Mouse (Mus musculus): Measurements from ENCODE around the gene Clcc1. TPM values are rescaled to one million over a fixed set of nuclear protein-coding genes. Genes with fewer than 3 reads are reported as not detected.
"Not testable (repeated sequence)": the region's sequence is repeated elsewhere in the genome, so short reads cannot be mapped to it uniquely, and the experiment has no call there.

Clcc1 gene
- total and polyA plus RNA-seq, 3 experiments = 25.9 to 43.0 TPM; not detected in 1

GRCm38 (mm10) chr3:108646036-108646435 is 7.7 kb upstream of the Clcc1 start:
- Histone ChIP-seq H3K4me3 (ENCODE audit: control insufficient read depth in 1 of 2, insufficient read depth in 1 of 2, low read depth in 2 of 2, low read length in 2 of 2) (no peak overlapping the region), H3K79me2 (ENCODE audit: control insufficient read depth, insufficient read depth, low read length, poor library complexity) (no peaks in the 10 kb centered on the region), H3K4me1 (ENCODE audit: control insufficient read depth in 1 of 2, insufficient read depth in 2 of 2, low read length in 2 of 2) (no peaks in the 10 kb centered on the region), H3K27ac (ENCODE audit: control insufficient read depth, low read depth, low read length) (no peak overlapping the region), H3K27me3 (ENCODE audit: control insufficient read depth in 1 of 2, insufficient read depth in 2 of 2, low read length in 2 of 2) (no peaks in the 10 kb centered on the region), H3K36me3 (ENCODE audit: control insufficient read depth in 1 of 2, insufficient read depth in 2 of 2, low read length in 2 of 2) (no peaks in the 10 kb centered on the region), H3K9ac (ENCODE audit: control insufficient read depth, low read depth, low read length, poor library complexity, severe bottlenecking) (no peak overlapping the region), H3K9me3 (replicated peaks; ENCODE audit: insufficient read depth, low read length) (no peaks in the 10 kb centered on the region)
- DNase-seq (ENCODE audit: low read depth, low spot score) = no peak
- TF ChIP-seq TBP (IDR thresholded peaks at IDR 0.05; ENCODE audit: low read depth, low read length) (no peak), E2F4 (IDR thresholded peaks at IDR 0.05; ENCODE audit: borderline replicate concordance, low read depth, low read length) (no peak), SIN3A (IDR thresholded peaks at IDR 0.05; ENCODE audit: low read length) (no peak), ZNF384 (IDR thresholded peaks at IDR 0.05; ENCODE audit: low read depth, low read length) (no peak), ZKSCAN1 (IDR thresholded peaks at IDR 0.05; ENCODE audit: low read depth, low read length) (no peak), POLR2AphosphoS2 (IDR thresholded peaks at IDR 0.05; ENCODE audit: low read length) (no peak), ETS1 (IDR thresholded peaks at IDR 0.05; ENCODE audit: low read depth, low read length) (no peak), EP300 (IDR thresholded peaks at IDR 0.05; ENCODE audit: low read depth in 1 of 2, low read length in 2 of 2) (no peak), KAT2A (conservative IDR thresholded peaks at IDR 0.05; ENCODE audit: low read depth, low read length) (no peak), MAFK (IDR thresholded peaks at IDR 0.05; ENCODE audit: borderline replicate concordance, low read depth, low read length) (no peak), MXI1 (IDR thresholded peaks at IDR 0.05; ENCODE audit: low read depth, low read length) (no peak), HCFC1 (IDR thresholded peaks at IDR 0.05; ENCODE audit: low read depth, low read length) (no peak), ZC3H11A (IDR thresholded peaks at IDR 0.05; ENCODE audit: low read depth, low read length) (no peak), SMC3 (IDR thresholded peaks at IDR 0.05; ENCODE audit: low read depth, low read length) (no peak), CHD1 (IDR thresholded peaks at IDR 0.05; ENCODE audit: low read depth, low read length) (no peak)

- H3K27ac ChIP-seq (ENCODE audit: control insufficient read depth, low read depth, low read length); H3K4me1 ChIP-seq (ENCODE audit: control insufficient read depth in 1 of 2, insufficient read depth in 2 of 2, low read length in 2 of 2); H3K27me3 ChIP-seq (ENCODE audit: control insufficient read depth in 1 of 2, insufficient read depth in 2 of 2, low read length in 2 of 2): not testable (repeated sequence)
These were observed 6.0 kb upstream of the Clcc1 start for GRCm38 (mm10) chr3:108647681-108648080.

More at GRCm38 (mm10) chr3:108647681-108648080, 6.0 kb upstream of the Clcc1 start:
- not testable (repeated sequence) for H3K79me2 ChIP-seq (ENCODE audit: control insufficient read depth, insufficient read depth, low read length, poor library complexity); DNase-seq (ENCODE audit: low read depth, low spot score); H3K9me3 ChIP-seq (replicated peaks; ENCODE audit: insufficient read depth, low read length); H3K4me3 ChIP-seq (ENCODE audit: control insufficient read depth in 1 of 2, insufficient read depth in 1 of 2, low read depth in 2 of 2, low read length in 2 of 2); H3K36me3 ChIP-seq (ENCODE audit: control insufficient read depth in 1 of 2, insufficient read depth in 2 of 2, low read length in 2 of 2); H3K9ac ChIP-seq (ENCODE audit: control insufficient read depth, low read depth, low read length, poor library complexity, severe bottlenecking)

Data from MEL (cell line).